Mouse (Mus musculus) heart, embryonic 16.5 days (tissue): ENCODE data around the gene Kdm2a. TPM values are rescaled to one million over a fixed set of nuclear protein-coding genes. Genes with fewer than 3 reads are reported as not detected.
A peak's percentile ranks its signal among the peaks of the same experiment; 100 is the strongest.

Experiments used
- ATAC-seq: fragments of 200-750 bp; cut with Nextera tagmentation; replicated peaks from 2 replicates; pipeline ENCODE4 v1.8.0; 2017; ENCODE audit warnings: moderate number of reproducible peaks; ENCODE audit not compliant: insufficient read depth, low FRiP score; ENCODE audit errors: extremely low read depth
- H3K27ac ChIP-seq: fragments of 300-500 bp; sonication (generic); 2 replicates; pipeline ENCODE4 v1.5.1; 2014; ENCODE audit warnings: mild to moderate bottlenecking, low read length, control low read depth, moderate library complexity
- H3K27me3 ChIP-seq: fragments of 300-500 bp; sonication (generic); 2 replicates; pipeline ENCODE4 v1.6.1; 2014; ENCODE audit warnings: low read length, mixed read lengths; ENCODE audit not compliant: control insufficient read depth, insufficient read depth
- H3K36me3 ChIP-seq: fragments of 300-500 bp; sonication (generic); 2 replicates; pipeline ENCODE4 v1.6.1; 2014; ENCODE audit not compliant: control insufficient read depth, insufficient read depth
- H3K4me1 ChIP-seq: fragments of 300-500 bp; sonication (generic); 2 replicates; pipeline ENCODE4 v1.6.1; 2014; ENCODE audit warnings: low read length, mixed read lengths; ENCODE audit not compliant: control insufficient read depth, insufficient read depth
- H3K4me2 ChIP-seq: fragments of 300-500 bp; sonication (generic); 2 replicates; pipeline ENCODE4 v1.6.1; 2014; ENCODE audit warnings: low read depth, mild to moderate bottlenecking, control low read depth, low read length
- H3K4me3 ChIP-seq: fragments of 300-500 bp; sonication (generic); 2 replicates; pipeline ENCODE4 v1.5.1; 2014; ENCODE audit warnings: mild to moderate bottlenecking, control low read depth, low read length
- H3K9ac ChIP-seq: fragments of 300-500 bp; sonication (generic); 2 replicates; pipeline ENCODE4 v1.6.1; 2014; ENCODE audit warnings: low read length, control low read depth
- H3K9me3 ChIP-seq: fragments of 300-500 bp; sonication (generic); replicated peaks from 2 replicates; pipeline ENCODE4 v1.6.1; 2016; ENCODE audit warnings: low read length; ENCODE audit not compliant: control insufficient read depth
- WGBS: fragments of 180-500 bp; shearing (Covaris S2); extraction: QIAGEN DNeasy Blood & Tissue Kit; methylation state at CpG from one replicate; pipeline ENCODE4 v1.1.7; 2014; 5-methylcytosine and 5-hydroxymethylcytosine counted together
- polyA plus RNA-seq: library from polyadenylated mRNA; unstranded; fragments of >200 nt; fragmentation: Nextera tagmentation; extraction: Ambion mirVana; gene quantifications from 2 replicates; pipeline ENCODE4 v1.2.1, GENCODE M21; 2015

The Kdm2a gene
- polyA plus RNA-seq, 1 experiment from 2014 or later, result 35.9 TPM

- peak within 1 kb of the TSS; percentile 97 for H3K4me3 ChIP-seq
- H3K36me3 ChIP-seq, result no peaks in the 10 kb centered on the region
- peak within 1 kb of the TSS; percentile 99 for H3K9ac ChIP-seq
- no peaks in the 10 kb centered on the region for H3K27me3 ChIP-seq
- no peaks in the 10 kb centered on the region for H3K9me3 ChIP-seq
- peak; percentile 75 for ATAC-seq
- under 1% methylated on average over 23 of the region's 46 CpGs for WGBS
- peak within 1 kb of the TSS; percentile 66 for H3K4me2 ChIP-seq
- peak within 1 kb of the TSS; percentile 86 for H3K27ac ChIP-seq
- peaks cover 45% of the 10 kb centered on the region for H3K4me1 ChIP-seq
These were observed 91.9 kb downstream of the Kdm2a start, which contains the start of gene Grk2 for GRCm38 (mm10) chr19:4306190-4306577. Grk2 (minus strand) TSS chr19:4306222.

GRCm38 (mm10) chr19:4305491-4306189, 92.4 kb downstream of the Kdm2a start:
- peak; percentile 58 for ATAC-seq
- Histone ChIP-seq H3K9ac (peak overlapping the region; percentile 99), H3K9me3 (no peaks in the 10 kb centered on the region), H3K27ac (peak overlapping the region; percentile 86), H3K4me1 (peaks cover 50% of the 10 kb centered on the region), H3K36me3 (no peaks in the 10 kb centered on the region), H3K4me2 (peak overlapping the region; percentile 66), H3K27me3 (no peaks in the 10 kb centered on the region), H3K4me3 (peak overlapping the region; percentile 97)
- under 1% methylated on average over 54 of the region's 68 CpGs for WGBS

GRCm38 (mm10) chr19:4304871-4305321, 93.2 kb downstream of the Kdm2a start:
- peak overlapping the region; percentile 66 for H3K4me2 ChIP-seq
- H3K27me3 ChIP-seq, result no peaks in the 10 kb centered on the region
- no peaks in the 10 kb centered on the region for H3K9me3 ChIP-seq
- peaks cover 54% of the 10 kb centered on the region for H3K4me1 ChIP-seq
- H3K9ac ChIP-seq, result peak overlapping the region; percentile 99
- H3K4me3 ChIP-seq, result peak overlapping the region; percentile 97
- H3K36me3 ChIP-seq, result no peaks in the 10 kb centered on the region
- no peak for ATAC-seq
- 53% methylated on average over 4 of the region's 4 CpGs for WGBS
- H3K27ac ChIP-seq, result peak overlapping the region; percentile 86

GRCm38 (mm10) chr19:4304251-4304821, 93.7 kb downstream of the Kdm2a start:
- H3K4me3 ChIP-seq, result peak overlapping the region; percentile 97
- H3K27ac ChIP-seq, result peak overlapping the region; percentile 86
- 64% methylated on average over 5 of the region's 5 CpGs for WGBS
- H3K4me2 ChIP-seq, result peak overlapping the region; percentile 66
- no peaks in the 10 kb centered on the region for H3K36me3 ChIP-seq
- no peaks in the 10 kb centered on the region for H3K27me3 ChIP-seq
- peak overlapping the region; percentile 99 for H3K9ac ChIP-seq
- H3K9me3 ChIP-seq, result no peaks in the 10 kb centered on the region
- ATAC-seq, result no peak
- H3K4me1 ChIP-seq, result peaks cover 58% of the 10 kb centered on the region

GRCm38 (mm10) chr19:4303640-4303995, 94.5 kb downstream of the Kdm2a start:
- peak overlapping the region; percentile 85 for H3K27ac ChIP-seq
- no peaks in the 10 kb centered on the region for H3K36me3 ChIP-seq
- H3K9ac ChIP-seq, result no peak overlapping the region
- H3K4me3 ChIP-seq, result peak overlapping the region; percentile 15; the same call in 1 of the 2 replicates
- H3K27me3 ChIP-seq, result no peaks in the 10 kb centered on the region
- peaks cover 61% of the 10 kb centered on the region for H3K4me1 ChIP-seq
- peak overlapping the region; percentile 66 for H3K4me2 ChIP-seq
- ATAC-seq, result no peak
- 81% methylated on average over 5 of the region's 5 CpGs for WGBS
- H3K9me3 ChIP-seq, result no peaks in the 10 kb centered on the region

- ATAC-seq, result no peak
- Histone ChIP-seq H3K9me3 (no peaks in the 10 kb centered on the region), H3K27ac (peak overlapping the region; percentile 85), H3K27me3 (no peaks in the 10 kb centered on the region), H3K36me3 (no peaks in the 10 kb centered on the region), H3K4me2 (peak overlapping the region; percentile 66), H3K4me1 (peaks cover 61% of the 10 kb centered on the region), H3K4me3 (peak overlapping the region; percentile 25), H3K9ac (peak overlapping the region; percentile 62)
- 59% methylated on average over 7 of the region's 7 CpGs for WGBS
These were observed 95.0 kb downstream of the Kdm2a start for GRCm38 (mm10) chr19:4302936-4303639.

- H3K9ac ChIP-seq, result peak overlapping the region; percentile 62
- 24% methylated on average over 21 of the region's 21 CpGs for WGBS
- peak overlapping the region; percentile 25 for H3K4me3 ChIP-seq
- H3K27ac ChIP-seq, result peak overlapping the region; percentile 85
- peaks cover 61% of the 10 kb centered on the region for H3K4me1 ChIP-seq
- peak; percentile 33; the same call in 1 of the 2 replicates for ATAC-seq
- peak overlapping the region; percentile 66 for H3K4me2 ChIP-seq
- no peaks in the 10 kb centered on the region for H3K36me3 ChIP-seq
- no peaks in the 10 kb centered on the region for H3K9me3 ChIP-seq
- no peaks in the 10 kb centered on the region for H3K27me3 ChIP-seq
These were observed 96.1 kb downstream of the Kdm2a start for GRCm38 (mm10) chr19:4301735-4302651.

- ATAC-seq, result no peak
- 53% methylated on average over 11 of the region's 11 CpGs for WGBS
- H3K4me2 ChIP-seq, result peak overlapping the region; percentile 66
- peak overlapping the region; percentile 62; the same call in 1 of the 2 replicates for H3K9ac ChIP-seq
- no peaks in the 10 kb centered on the region for H3K27me3 ChIP-seq
- H3K9me3 ChIP-seq, result no peaks in the 10 kb centered on the region
- H3K27ac ChIP-seq, result peak overlapping the region; percentile 85
- H3K4me1 ChIP-seq, result peaks cover 56% of the 10 kb centered on the region
- peak overlapping the region; percentile 25; the same call in 1 of the 2 replicates for H3K4me3 ChIP-seq
- H3K36me3 ChIP-seq, result no peaks in the 10 kb centered on the region
These were observed 97.0 kb downstream of the Kdm2a start for GRCm38 (mm10) chr19:4300852-4301734.
